Mouse (Mus musculus) liver, embryonic 14.5 days (tissue): Measurements from ENCODE around the gene Nlgn2.

Source experiments
- CTCF ChIP-seq: IDR thresholded peaks from 2 replicates; pipeline ENCODE4 v1.5.1; 2016; ENCODE audit warnings: antibody characterized with exemption, low read depth, control low read depth
- EP300 ChIP-seq: IDR thresholded peaks from 2 replicates; pipeline ENCODE4 v1.6.1; 2016; ENCODE audit warnings: antibody characterized with exemption, low read depth

DNA sequence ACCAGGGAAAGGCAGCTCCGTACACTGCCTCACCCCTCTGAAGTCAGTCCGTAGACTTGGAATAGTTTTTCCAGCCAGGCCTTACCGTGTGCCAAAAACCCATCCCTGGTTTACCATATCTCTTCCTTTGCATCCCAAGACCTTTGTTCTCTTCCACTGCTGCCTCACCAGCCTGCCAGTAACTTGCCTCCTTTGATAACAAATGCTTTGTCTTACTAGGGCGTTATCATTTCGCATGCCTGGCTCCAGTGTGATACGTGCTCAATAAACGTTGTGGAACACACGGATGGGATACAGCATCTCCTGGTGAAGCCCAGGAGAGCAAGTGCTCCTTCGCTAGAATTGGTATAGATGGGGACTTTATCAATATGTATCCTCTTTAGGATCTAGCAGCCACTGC is 29.8 kb upstream of the Nlgn2 start:
- TF ChIP-seq CTCF (no peak), EP300 (peak; percentile 61)
